Mouse (Mus musculus) heart, embryonic 12.5 days (tissue): Measurements from ENCODE around the gene Tmem18. TPM values are rescaled to one million over a fixed set of nuclear protein-coding genes. Genes with fewer than 3 reads are reported as not detected.

Experiments used
- ATAC-seq: fragments of 200-750 bp; cut with Nextera tagmentation; 2 replicates; pipeline ENCODE4 v1.8.0; 2017; ENCODE audit warnings: moderate TSS enrichment, moderate library complexity; ENCODE audit not compliant: insufficient number of reproducible peaks, low FRiP score
- H3K27ac ChIP-seq: fragments of 300-500 bp; sonication (generic); 2 replicates; pipeline ENCODE4 v1.5.1; 2016; ENCODE audit warnings: mild to moderate bottlenecking, moderate library complexity; ENCODE audit not compliant: poor library complexity, severe bottlenecking
- H3K27me3 ChIP-seq: fragments of 300-500 bp; sonication (generic); replicated peaks from 2 replicates; pipeline ENCODE4 v1.6.1; 2016; ENCODE audit warnings: mild to moderate bottlenecking, moderate library complexity
- H3K36me3 ChIP-seq: fragments of 300-500 bp; sonication (generic); 2 replicates; pipeline ENCODE4 v1.6.1; 2016; ENCODE audit warnings: mild to moderate bottlenecking, moderate library complexity
- H3K4me1 ChIP-seq: fragments of 300-500 bp; sonication (generic); replicated peaks from 2 replicates; pipeline ENCODE4 v1.6.1; 2016; ENCODE audit warnings: mild to moderate bottlenecking
- H3K4me2 ChIP-seq: fragments of 300-500 bp; sonication (generic); 2 replicates; pipeline ENCODE4 v1.6.1; 2016; ENCODE audit warnings: mild to moderate bottlenecking, moderate library complexity
- H3K4me3 ChIP-seq: fragments of 300-500 bp; sonication (generic); 2 replicates; pipeline ENCODE4 v1.5.1; 2016; ENCODE audit warnings: mild to moderate bottlenecking
- H3K9ac ChIP-seq: fragments of 300-500 bp; sonication (generic); 2 replicates; pipeline ENCODE4 v1.6.1; 2016; ENCODE audit warnings: mild to moderate bottlenecking, moderate library complexity
- H3K9me3 ChIP-seq: fragments of 300-500 bp; sonication (generic); replicated peaks from 2 replicates; pipeline ENCODE4 v1.6.1; 2016; ENCODE audit warnings: mild to moderate bottlenecking, moderate library complexity
- WGBS: fragments of 180-500 bp; shearing (Covaris S2); methylation state at CpG from one replicate; pipeline ENCODE4 v1.1.7; 2016; 5-methylcytosine and 5-hydroxymethylcytosine counted together
- polyA plus RNA-seq: library from polyadenylated mRNA; unstranded; fragments of >200 nt; fragmentation: Nextera tagmentation; extraction: Ambion mirVana; gene quantifications from 2 replicates; pipeline ENCODE4 v1.2.1, GENCODE M21; 2016

Tmem18 gene
- polyA plus RNA-seq, 1 experiment from 2014 or later: 15.4 TPM

GRCm38 (mm10) chr12:30598955-30599354 is 14.7 kb downstream of the Tmem18 start:
- H3K4me2 ChIP-seq: no peak overlapping the region
- H3K27me3 ChIP-seq: peaks cover 6% of the 10 kb centered on the region; the same call in 1 of the 2 replicates
- no peaks in the 10 kb centered on the region for H3K4me1 ChIP-seq
- H3K9me3 ChIP-seq: no peaks in the 10 kb centered on the region
- H3K9ac ChIP-seq: no peak overlapping the region
- H3K4me3 ChIP-seq: no peak overlapping the region
- no peak for ATAC-seq
- H3K27ac ChIP-seq: no peak overlapping the region
- H3K36me3 ChIP-seq: no peaks in the 10 kb centered on the region
- WGBS: 48% methylated on average over 3 of the region's 3 CpGs

- Histone ChIP-seq H3K4me3 (no peak overlapping the region), H3K4me2 (no peak overlapping the region), H3K27ac (no peak overlapping the region), H3K36me3 (no peaks in the 10 kb centered on the region), H3K9ac (no peak overlapping the region), H3K4me1 (no peaks in the 10 kb centered on the region), H3K27me3 (peaks cover 6% of the 10 kb centered on the region; the same call in 1 of the 2 replicates), H3K9me3 (no peaks in the 10 kb centered on the region)
- 59% methylated on average over 2 of the region's 2 CpGs for WGBS
- ATAC-seq: no peak
Observed at GRCm38 (mm10) chr12:30599474-30599873, 15.2 kb downstream of the Tmem18 start.

- Histone ChIP-seq H3K9ac (no peak overlapping the region), H3K4me1 (no peaks in the 10 kb centered on the region), H3K4me3 (no peak overlapping the region), H3K9me3 (no peaks in the 10 kb centered on the region), H3K27me3 (peaks cover 6% of the 10 kb centered on the region; the same call in 1 of the 2 replicates), H3K36me3 (no peaks in the 10 kb centered on the region), H3K27ac (no peak overlapping the region), H3K4me2 (no peak overlapping the region)
- WGBS: 62% methylated on average over 2 of the region's 2 CpGs
- ATAC-seq: no peak
Observed at GRCm38 (mm10) chr12:30599997-30600396, 15.8 kb downstream of the Tmem18 start.

GRCm38 (mm10) chr12:30604012-30604411 is 19.8 kb downstream of the Tmem18 start:
- Histone ChIP-seq H3K9me3 (no peaks in the 10 kb centered on the region), H3K4me3 (no peak overlapping the region), H3K9ac (no peak overlapping the region), H3K4me2 (no peak overlapping the region), H3K36me3 (no peaks in the 10 kb centered on the region), H3K4me1 (no peaks in the 10 kb centered on the region), H3K27me3 (no peaks in the 10 kb centered on the region), H3K27ac (no peak overlapping the region)
- 67% methylated on average over 9 of the region's 9 CpGs for WGBS
- no peak for ATAC-seq

- H3K9me3 ChIP-seq: no peaks in the 10 kb centered on the region
- H3K27ac ChIP-seq: no peak overlapping the region
- H3K36me3 ChIP-seq: no peaks in the 10 kb centered on the region
- H3K4me3 ChIP-seq: no peak overlapping the region
- H3K27me3 ChIP-seq: no peaks in the 10 kb centered on the region
- no peak for ATAC-seq
- H3K4me1 ChIP-seq: no peaks in the 10 kb centered on the region
- whole genome bisulfite sequencing: 71% methylated on average over 6 of the region's 6 CpGs
- no peak overlapping the region for H3K4me2 ChIP-seq
- H3K9ac ChIP-seq: no peak overlapping the region
Observed at GRCm38 (mm10) chr12:30604876-30605275, 20.6 kb downstream of the Tmem18 start.

GRCm38 (mm10) chr12:30605941-30606340 is 21.7 kb downstream of the Tmem18 start:
- H3K36me3 ChIP-seq: no peaks in the 10 kb centered on the region
- 89% methylated on average over 6 of the region's 6 CpGs for WGBS

GRCm38 (mm10) chr12:30606743-30607142 is 22.5 kb downstream of the Tmem18 start:
- Histone ChIP-seq H3K27ac (no peak overlapping the region), H3K4me3 (no peak overlapping the region), H3K4me2 (no peak overlapping the region), H3K36me3 (no peaks in the 10 kb centered on the region), H3K9me3 (no peaks in the 10 kb centered on the region), H3K4me1 (no peaks in the 10 kb centered on the region), H3K27me3 (no peaks in the 10 kb centered on the region), H3K9ac (no peak overlapping the region)
- no peak for ATAC-seq
- 77% methylated on average over 8 of the region's 8 CpGs for WGBS

More at GRCm38 (mm10) chr12:30605941-30606340, 21.7 kb downstream of the Tmem18 start:
- Histone ChIP-seq H3K9ac (no peak overlapping the region), H3K4me1 (no peaks in the 10 kb centered on the region), H3K27ac (no peak overlapping the region), H3K4me2 (no peak overlapping the region), H3K27me3 (no peaks in the 10 kb centered on the region), H3K4me3 (no peak overlapping the region), H3K9me3 (no peaks in the 10 kb centered on the region)
- no peak for ATAC-seq

GRCm38 (mm10) chr12:30618425-30618824 is 34.2 kb downstream of the Tmem18 start:
- Histone ChIP-seq H3K9ac (no peak overlapping the region), H3K9me3 (no peaks in the 10 kb centered on the region), H3K27me3 (0 out of 2 replicates have a peak, but pooled peaks cover 4% of the 10 kb centered on the region), H3K4me2 (no peak overlapping the region), H3K4me1 (no peaks in the 10 kb centered on the region), H3K36me3 (no peaks in the 10 kb centered on the region), H3K4me3 (no peak overlapping the region), H3K27ac (no peak overlapping the region)
- no peak for ATAC-seq
- 42% methylated on average over 8 of the region's 8 CpGs for WGBS

GRCm38 (mm10) chr12:30628466-30628865 is 44.2 kb downstream of the Tmem18 start:
- no peak for ATAC-seq
- Histone ChIP-seq H3K27ac (no peak overlapping the region), H3K4me1 (no peaks in the 10 kb centered on the region), H3K9me3 (no peaks in the 10 kb centered on the region), H3K4me3 (no peak overlapping the region), H3K4me2 (no peak overlapping the region), H3K27me3 (no peaks in the 10 kb centered on the region), H3K36me3 (no peaks in the 10 kb centered on the region), H3K9ac (no peak overlapping the region)
- WGBS: 50% methylated on average over 5 of the region's 5 CpGs

GRCm38 (mm10) chr12:30634534-30634933 is 50.3 kb downstream of the Tmem18 start:
- Histone ChIP-seq H3K9ac (no peak overlapping the region), H3K36me3 (no peaks in the 10 kb centered on the region), H3K4me1 (no peaks in the 10 kb centered on the region), H3K4me2 (no peak overlapping the region), H3K4me3 (no peak overlapping the region), H3K9me3 (peaks cover 5% of the 10 kb centered on the region; the same call in 1 of the 2 replicates), H3K27me3 (no peaks in the 10 kb centered on the region), H3K27ac (no peak overlapping the region)
- ATAC-seq: no peak
